Mouse (Mus musculus): ENCODE measurements around the gene Atf3. TPM values are rescaled to one million over a fixed set of nuclear protein-coding genes. Genes with fewer than 3 reads are reported as not detected.

Gene Atf3
- polyA plus RNA-seq, 1 experiment from 2014 or later: 3.2 TPM

- Histone ChIP-seq H3K4me1 (replicated peaks; ENCODE audit: insufficient read depth, low read length) (no peaks in the 10 kb centered on the region), H3K4me3 (replicated peaks; ENCODE audit: low read depth, low read length) (no peak overlapping the region), H3K27me3 (ENCODE audit: insufficient read depth, low read length) (no peaks in the 10 kb centered on the region), H3K9ac (ENCODE audit: low read depth, low read length) (no peak overlapping the region), H3K9me3 (replicated peaks; ENCODE audit: low read length) (no peaks in the 10 kb centered on the region), H3K27ac (no peak overlapping the region), H3K36me3 (ENCODE audit: insufficient read depth, low read length) (no peaks in the 10 kb centered on the region), H3K4me2 (ENCODE audit: low read length) (no peak overlapping the region)
- no peak for ATAC-seq (replicated peaks; ENCODE audit: low FRiP score, low read depth)
- no peak for DNase-seq (ENCODE audit: low spot score)
- TF ChIP-seq CTCF (IDR thresholded peaks at IDR 0.05; ENCODE audit: low read depth): no peak
- 86% methylated on average over 6 of the region's 6 CpGs for WGBS
Measured at GRCm38 (mm10) chr1:191235788-191236542, 18.1 kb upstream of the Atf3 start.

DNA sequence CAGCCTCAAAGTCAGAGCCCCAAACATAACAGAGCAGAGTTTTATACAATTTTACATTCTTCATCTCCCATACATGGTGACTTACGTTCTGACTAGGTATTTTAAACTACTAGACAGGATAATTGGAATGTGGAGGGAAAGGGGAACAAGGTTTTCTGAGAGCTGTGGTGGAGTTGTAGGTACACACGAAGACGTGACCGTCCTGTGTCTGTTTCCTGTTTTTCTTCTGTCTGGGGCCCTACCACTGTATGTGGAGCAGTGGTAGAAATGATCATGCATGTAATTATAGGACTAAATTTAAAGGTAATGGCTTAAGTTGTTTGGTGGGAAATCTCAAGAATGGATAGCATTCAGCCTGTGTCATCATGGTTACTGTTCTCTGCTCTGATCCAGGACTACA, 17.0 kb upstream of the Atf3 start:
- H3K4me2 ChIP-seq (ENCODE audit: low read length): no peak overlapping the region
- no peak overlapping the region for H3K4me3 ChIP-seq (replicated peaks; ENCODE audit: low read depth, low read length)
- DNase-seq (ENCODE audit: low spot score) (no peak), ATAC-seq (replicated peaks; ENCODE audit: low FRiP score, low read depth) (no peak)
- no peaks in the 10 kb centered on the region for H3K9me3 ChIP-seq (replicated peaks; ENCODE audit: low read length)
- 81% methylated on average over 4 of the region's 4 CpGs for WGBS
- H3K9ac ChIP-seq (ENCODE audit: low read depth, low read length): no peak overlapping the region
- H3K27me3 ChIP-seq (ENCODE audit: insufficient read depth, low read length): no peaks in the 10 kb centered on the region
- no peak overlapping the region for H3K27ac ChIP-seq
- H3K4me1 ChIP-seq (replicated peaks; ENCODE audit: insufficient read depth, low read length): no peaks in the 10 kb centered on the region
- no peak for TF ChIP-seq CTCF (IDR thresholded peaks at IDR 0.05; ENCODE audit: low read depth)
- H3K36me3 ChIP-seq (ENCODE audit: insufficient read depth, low read length): no peaks in the 10 kb centered on the region

- Histone ChIP-seq H3K27ac (no peak overlapping the region), H3K36me3 (ENCODE audit: insufficient read depth, low read length) (no peaks in the 10 kb centered on the region), H3K4me3 (replicated peaks; ENCODE audit: low read depth, low read length) (no peak overlapping the region), H3K27me3 (ENCODE audit: insufficient read depth, low read length) (no peaks in the 10 kb centered on the region), H3K4me1 (replicated peaks; ENCODE audit: insufficient read depth, low read length) (0 out of 2 replicates have a peak, but pooled peaks cover under 1% of the 10 kb centered on the region), H3K9me3 (replicated peaks; ENCODE audit: low read length) (no peaks in the 10 kb centered on the region), H3K9ac (ENCODE audit: low read depth, low read length) (no peak overlapping the region), H3K4me2 (ENCODE audit: low read length) (no peak overlapping the region)
- DNase-seq (ENCODE audit: low spot score): no peak
- no peak for ATAC-seq (replicated peaks; ENCODE audit: low FRiP score, low read depth)
- WGBS: 82% methylated on average over 6 of the region's 6 CpGs
- TF ChIP-seq CTCF (IDR thresholded peaks at IDR 0.05; ENCODE audit: low read depth): no peak
Measured at GRCm38 (mm10) chr1:191230355-191230931, 12.6 kb upstream of the Atf3 start.

- DNase-seq (ENCODE audit: low spot score) (peak; percentile 7), ATAC-seq (replicated peaks; ENCODE audit: low FRiP score, low read depth) (no peak)
- no peak overlapping the region for H3K9ac ChIP-seq (ENCODE audit: low read depth, low read length)
- no peak overlapping the region for H3K4me3 ChIP-seq (replicated peaks; ENCODE audit: low read depth, low read length)
- WGBS: 70% methylated on average over 2 of the region's 2 CpGs
- H3K4me1 ChIP-seq (replicated peaks; ENCODE audit: insufficient read depth, low read length): peaks cover 7% of the 10 kb centered on the region; the same call in 1 of the 2 replicates
- no peaks in the 10 kb centered on the region for H3K36me3 ChIP-seq (ENCODE audit: insufficient read depth, low read length)
- H3K27me3 ChIP-seq (ENCODE audit: insufficient read depth, low read length): no peaks in the 10 kb centered on the region
- H3K4me2 ChIP-seq (ENCODE audit: low read length): no peak overlapping the region
- no peaks in the 10 kb centered on the region for H3K9me3 ChIP-seq (replicated peaks; ENCODE audit: low read length)
- TF ChIP-seq CTCF (IDR thresholded peaks at IDR 0.05; ENCODE audit: low read depth): no peak
- H3K27ac ChIP-seq: no peak overlapping the region
Measured at GRCm38 (mm10) chr1:191226570-191226969, 8.7 kb upstream of the Atf3 start.

- Histone ChIP-seq H3K4me1 (replicated peaks; ENCODE audit: insufficient read depth, low read length) (peaks cover 7% of the 10 kb centered on the region; the same call in 1 of the 2 replicates), H3K27ac (no peak overlapping the region), H3K36me3 (ENCODE audit: insufficient read depth, low read length) (no peaks in the 10 kb centered on the region), H3K27me3 (ENCODE audit: insufficient read depth, low read length) (no peaks in the 10 kb centered on the region), H3K4me2 (ENCODE audit: low read length) (no peak overlapping the region), H3K4me3 (replicated peaks; ENCODE audit: low read depth, low read length) (no peak overlapping the region), H3K9me3 (replicated peaks; ENCODE audit: low read length) (no peaks in the 10 kb centered on the region), H3K9ac (ENCODE audit: low read depth, low read length) (no peak overlapping the region)
- DNase-seq (ENCODE audit: low spot score) (no peak), ATAC-seq (replicated peaks; ENCODE audit: low FRiP score, low read depth) (no peak)
- no peak for TF ChIP-seq CTCF (IDR thresholded peaks at IDR 0.05; ENCODE audit: low read depth)
- WGBS: 85% methylated on average over 2 of the region's 2 CpGs
Measured at GRCm38 (mm10) chr1:191225771-191226170, 7.9 kb upstream of the Atf3 start.

GRCm38 (mm10) chr1:191224981-191225703, 7.3 kb upstream of the Atf3 start:
- H3K36me3 ChIP-seq (ENCODE audit: insufficient read depth, low read length): no peaks in the 10 kb centered on the region
- H3K27ac ChIP-seq: peak overlapping the region; percentile 76; the same call in 1 of the 2 replicates
- peak overlapping the region; percentile 73 for H3K4me3 ChIP-seq (replicated peaks; ENCODE audit: low read depth, low read length)
- H3K4me2 ChIP-seq (ENCODE audit: low read length): peak overlapping the region; percentile 89
- WGBS: 25% methylated on average over 9 of the region's 9 CpGs
- H3K9me3 ChIP-seq (replicated peaks; ENCODE audit: low read length): no peaks in the 10 kb centered on the region
- H3K27me3 ChIP-seq (ENCODE audit: insufficient read depth, low read length): no peaks in the 10 kb centered on the region
- peak; percentile 81 for DNase-seq (ENCODE audit: low spot score)
- peaks cover 7% of the 10 kb centered on the region; the same call in 1 of the 2 replicates for H3K4me1 ChIP-seq (replicated peaks; ENCODE audit: insufficient read depth, low read length)
- peak; percentile 34; the same call in 1 of the 2 replicates for TF ChIP-seq CTCF (IDR thresholded peaks at IDR 0.05; ENCODE audit: low read depth)
- H3K9ac ChIP-seq (ENCODE audit: low read depth, low read length): peak overlapping the region; percentile 80; the same call in 1 of the 2 replicates
- ATAC-seq (replicated peaks; ENCODE audit: low FRiP score, low read depth): no peak

Data from kidney, postnatal 0 days (tissue).